Mouse (Mus musculus): Measurements from ENCODE around the gene Rbx1. TPM values are rescaled to one million over a fixed set of nuclear protein-coding genes. Genes with fewer than 3 reads are reported as not detected.

The Rbx1 gene
- total and polyA plus RNA-seq, 3 experiments = 228 to 778 (median 307) TPM

- TF ChIP-seq TCF12 (IDR thresholded peaks at IDR 0.05; ENCODE audit: low read depth, low read length) (no peak; the same call in 1 of the 2 replicates), NRF1 (IDR thresholded peaks at IDR 0.05; ENCODE audit: insufficient read depth, low read depth, low read length, poor library complexity, severe bottlenecking) (peak; percentile 80), MAFK (IDR thresholded peaks at IDR 0.05; ENCODE audit: borderline replicate concordance, low read depth, low read length) (no peak), MYB (IDR thresholded peaks at IDR 0.05; ENCODE audit: low read depth, low read length) (no peak), GATA1 (IDR thresholded peaks at IDR 0.05; ENCODE audit: low read depth, low read length) (no peak), ZC3H11A (IDR thresholded peaks at IDR 0.05; ENCODE audit: low read depth, low read length) (no peak), USF2 (IDR thresholded peaks at IDR 0.05; ENCODE audit: borderline replicate concordance in 1 of 2, insufficient read depth in 1 of 2, low read depth in 1 of 2, low read length in 2 of 2) (peak; percentile 76 to 93; a peak in 3 of 4 replicates)
These were observed 57.2 kb downstream of the Rbx1 start (continued) for GRCm38 (mm10) chr15:81523169-81523871.

- Histone ChIP-seq H3K9me3 (replicated peaks; ENCODE audit: insufficient read depth, low read length) (no peaks in the 10 kb centered on the region), H3K27me3 (ENCODE audit: control insufficient read depth in 1 of 2, insufficient read depth in 2 of 2, low read length in 2 of 2) (no peaks in the 10 kb centered on the region), H3K27ac (ENCODE audit: control insufficient read depth, low read depth, low read length) (no peak overlapping the region), H3K36me3 (ENCODE audit: control insufficient read depth in 1 of 2, insufficient read depth in 2 of 2, low read length in 2 of 2) (peaks cover 0 to 7% of the 10 kb centered on the region in 2 experiments; a peak in 2 of 4 replicates), H3K9ac (ENCODE audit: control insufficient read depth, low read depth, low read length, poor library complexity, severe bottlenecking) (peak overlapping the region; percentile 96), H3K4me1 (ENCODE audit: control insufficient read depth in 1 of 2, insufficient read depth in 2 of 2, low read length in 2 of 2) (peaks cover under 1 to 8% of the 10 kb centered on the region in 2 experiments), H3K4me3 (ENCODE audit: control insufficient read depth in 1 of 2, insufficient read depth in 1 of 2, low read depth in 2 of 2, low read length in 2 of 2) (peak overlapping the region; percentile 74), H3K79me2 (ENCODE audit: control insufficient read depth, insufficient read depth, low read length, poor library complexity) (peaks cover 6% of the 10 kb centered on the region; the same call in 1 of the 2 replicates)
- TF ChIP-seq NRF1 (IDR thresholded peaks at IDR 0.05; ENCODE audit: insufficient read depth, low read depth, low read length, poor library complexity, severe bottlenecking) (no peak), USF1 (IDR thresholded peaks at IDR 0.05; ENCODE audit: low read depth, low read length) (0 out of 2 replicates have a peak, but pooled peaks have one; percentile 12)
- no peak for DNase-seq (ENCODE audit: low read depth, low spot score)
These were observed 57.8 kb downstream of the Rbx1 start for GRCm38 (mm10) chr15:81523901-81524300.

Other genes with a start within 250 kb of the Rbx1 start
- gene Mchr1, start 230.8 kb upstream of the Rbx1 start, total RNA-seq (2012; rRNA removed) = not detected in 2 replicates
- gene Mchr1, start 230.8 kb upstream of the Rbx1 start, polyA plus RNA-seq (2012; ENCODE audit: insufficient read depth in 1 of 2, insufficient read length in 2 of 2, low read depth in 1 of 2, low replicate concordance in 2 of 2, missing spikeins in 1 of 2) = not detected
- 39.8 and 40.6 TPM in 2 replicates for gene Slc25a17, start 105.5 kb upstream of the Rbx1 start, total RNA-seq (2012; rRNA removed)
- 10 to 100 TPM in 1 of 2 experiments, not detected in 1; 64.1 TPM for gene Slc25a17, start 105.5 kb upstream of the Rbx1 start, polyA plus RNA-seq (2012; ENCODE audit: insufficient read depth in 1 of 2, insufficient read length in 2 of 2, low read depth in 1 of 2, low replicate concordance in 2 of 2, missing spikeins in 1 of 2)
- 187 and 191 TPM in 2 replicates for gene St13, start 66.2 kb upstream of the Rbx1 start, total RNA-seq (2012; rRNA removed)
- 100 to 1,000 TPM in 1 of 2 experiments, not detected in 1; 423 TPM for gene St13, start 66.2 kb upstream of the Rbx1 start, polyA plus RNA-seq (2012; ENCODE audit: insufficient read depth in 1 of 2, insufficient read length in 2 of 2, low read depth in 1 of 2, low replicate concordance in 2 of 2, missing spikeins in 1 of 2)
- 10.0 and 10.2 TPM in 2 replicates for gene Xpnpep3, start 66.2 kb upstream of the Rbx1 start, total RNA-seq (2012; rRNA removed)
- 10 to 100 TPM; 13.1 to 88.4 TPM for gene Xpnpep3, start 66.2 kb upstream of the Rbx1 start, polyA plus RNA-seq (2012; ENCODE audit: insufficient read depth in 1 of 2, insufficient read length in 2 of 2, low read depth in 1 of 2, low replicate concordance in 2 of 2, missing spikeins in 1 of 2)
- gene Dnajb7, start 58.0 kb upstream of the Rbx1 start, total RNA-seq (2012; rRNA removed) = not detected in 2 replicates
- under 1 TPM in 1 of 2 experiments, not detected in 1; 0.17 TPM for gene Dnajb7, start 58.0 kb upstream of the Rbx1 start, polyA plus RNA-seq (2012; ENCODE audit: insufficient read depth in 1 of 2, insufficient read length in 2 of 2, low read depth in 1 of 2, low replicate concordance in 2 of 2, missing spikeins in 1 of 2)
- gene Ep300, start 119.1 kb downstream of the Rbx1 start, total RNA-seq (2012; rRNA removed) = 11.6 and 13.4 TPM in 2 replicates
- gene Ep300, start 119.1 kb downstream of the Rbx1 start, polyA plus RNA-seq (2012; ENCODE audit: insufficient read depth in 1 of 2, insufficient read length in 2 of 2, low read depth in 1 of 2, low replicate concordance in 2 of 2, missing spikeins in 1 of 2) = 10 to 100 TPM; 32.3 to 45.2 TPM
- 47.4 and 56.7 TPM in 2 replicates for gene L3mbtl2, start 197.6 kb downstream of the Rbx1 start, total RNA-seq (2012; rRNA removed)
- 10 to 100 TPM in 1 of 2 experiments, not detected in 1; 58.1 TPM for gene L3mbtl2, start 197.6 kb downstream of the Rbx1 start, polyA plus RNA-seq (2012; ENCODE audit: insufficient read depth in 1 of 2, insufficient read length in 2 of 2, low read depth in 1 of 2, low replicate concordance in 2 of 2, missing spikeins in 1 of 2)
- 0.10 and 0.42 TPM in 2 replicates for gene Chadl, start 231.0 kb downstream of the Rbx1 start, total RNA-seq (2012; rRNA removed)
- gene Chadl, start 231.0 kb downstream of the Rbx1 start, polyA plus RNA-seq (2012; ENCODE audit: insufficient read depth in 1 of 2, insufficient read length in 2 of 2, low read depth in 1 of 2, low replicate concordance in 2 of 2, missing spikeins in 1 of 2) = under 1 TPM in 1 of 2 experiments, not detected in 1; 0.72 TPM

Measured in MEL (cell line).